Mouse (Mus musculus): ENCODE results near the gene Mypop.

Mypop gene

DNA sequence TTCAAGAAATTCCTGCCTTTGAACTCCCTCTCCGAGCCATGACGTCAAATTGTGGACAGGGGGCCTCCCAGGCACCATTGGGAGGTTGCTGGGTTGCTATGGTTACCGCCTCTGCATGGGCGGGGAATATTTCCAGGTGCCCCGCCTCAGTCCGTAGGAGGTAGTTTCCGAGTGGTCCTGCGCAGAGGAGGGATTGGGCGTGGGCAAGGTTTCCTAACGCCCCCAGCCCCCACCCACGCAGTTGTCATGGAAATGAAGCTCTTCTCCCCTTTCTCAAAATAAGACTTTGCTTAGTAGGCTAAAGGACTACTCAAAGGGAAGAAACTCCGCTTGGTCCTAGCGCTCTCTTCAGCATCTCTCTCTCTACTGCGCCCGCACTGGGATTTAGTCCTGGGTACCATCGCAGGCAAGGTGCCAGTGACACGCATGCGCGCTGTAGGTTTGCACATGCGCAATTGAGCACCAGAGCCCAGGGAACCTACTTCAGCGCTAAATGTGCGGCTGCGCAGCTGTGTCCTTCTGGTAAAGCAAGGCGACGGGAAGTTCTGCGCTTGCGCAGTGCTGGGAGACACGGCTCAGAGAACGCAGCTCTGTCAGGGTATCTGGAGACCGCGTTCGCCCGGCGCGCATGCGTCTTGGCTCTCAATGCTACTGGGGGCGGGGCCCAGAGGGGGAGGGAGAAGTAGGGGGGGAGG lies at the start of gene Mypop:
Mypop (plus strand) TSS at position 645 of the 695 bp plus-strand sequence.
- in situ Hi-C loops (cut with MseI, MboI) = no loop called here

- in situ Hi-C loops (cut with MseI, MboI) = no loop called here
These were observed 48.7 kb upstream of the Mypop start for GRCm38 (mm10) chr7:18942376-18942775.

GRCm38 (mm10) chr7:18942815-18943214 lies 48.2 kb upstream of the Mypop start:
- in situ Hi-C loops (cut with MseI, MboI) = no loop called here

DNA sequence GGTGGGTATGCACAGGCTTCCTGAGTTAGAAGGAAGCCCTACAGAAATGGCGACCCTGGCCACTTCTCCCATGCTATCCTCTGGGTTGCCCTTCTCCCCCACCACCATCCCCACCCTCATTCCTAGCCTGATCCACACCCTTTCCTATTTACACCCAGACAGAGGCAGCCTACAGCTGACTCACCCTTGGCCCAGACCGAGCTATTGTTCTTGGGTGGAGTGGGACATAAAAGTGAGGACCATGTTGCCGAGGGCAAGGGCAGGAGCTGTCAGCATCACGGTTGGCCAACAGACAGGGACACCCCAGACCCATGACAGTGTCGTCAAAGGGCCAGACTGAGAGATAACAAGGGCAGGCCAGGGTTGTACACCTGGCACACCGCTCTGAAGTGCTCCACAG lies 42.9 kb upstream of the Mypop start:
- in situ Hi-C loops (cut with MseI, MboI) = no loop called here

- in situ Hi-C loops (cut with MseI, MboI) = no loop called here
These were observed 41.1 kb upstream of the Mypop start for GRCm38 (mm10) chr7:18949781-18950522.

GRCm38 (mm10) chr7:18950523-18951315 lies 40.3 kb upstream of the Mypop start:
- in situ Hi-C loops (cut with MseI, MboI) = no loop called here

GRCm38 (mm10) chr7:18951397-18951796 lies 39.6 kb upstream of the Mypop start:
- in situ Hi-C loops (cut with MseI, MboI) = no loop called here

DNA sequence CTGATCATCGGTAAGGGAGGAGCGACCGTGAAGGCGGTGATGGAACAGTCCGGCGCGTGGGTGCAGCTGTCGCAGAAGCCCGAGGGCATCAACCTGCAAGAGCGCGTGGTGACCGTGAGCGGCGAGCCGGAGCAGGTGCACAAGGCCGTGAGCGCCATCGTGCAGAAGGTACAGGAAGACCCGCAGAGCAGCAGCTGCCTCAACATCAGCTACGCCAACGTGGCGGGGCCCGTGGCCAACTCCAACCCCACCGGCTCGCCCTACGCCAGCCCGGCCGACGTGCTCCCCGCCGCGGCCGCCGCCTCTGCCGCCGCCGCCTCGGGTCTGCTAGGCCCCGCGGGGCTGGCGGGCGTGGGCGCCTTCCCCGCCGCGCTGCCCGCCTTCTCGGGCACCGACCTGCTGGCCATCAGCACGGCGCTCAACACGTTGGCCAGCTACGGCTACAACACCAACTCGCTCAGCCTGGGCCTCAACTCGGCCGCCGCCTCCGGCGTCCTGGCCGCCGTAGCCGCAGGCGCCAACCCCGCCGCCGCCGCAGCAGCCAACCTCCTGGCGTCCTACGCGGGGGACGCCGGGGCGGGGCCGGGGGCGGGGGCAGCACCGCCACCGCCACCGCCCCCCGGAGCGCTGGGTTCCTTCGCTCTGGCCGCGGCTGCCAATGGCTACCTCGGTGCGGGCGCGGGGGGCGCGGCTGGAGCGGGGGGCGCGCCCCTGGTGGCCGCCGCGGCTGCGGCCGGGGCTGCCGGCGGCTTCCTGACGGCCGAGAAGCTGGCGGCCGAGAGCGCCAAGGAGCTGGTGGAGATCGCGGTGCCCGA lies 33.3 kb upstream of the Mypop start:
- in situ Hi-C loops (cut with MseI, MboI) = no loop called here

- in situ Hi-C loops (cut with MseI, MboI) = no loop called here
These were observed 32.7 kb upstream of the Mypop start for GRCm38 (mm10) chr7:18958384-18958766.

DNA sequence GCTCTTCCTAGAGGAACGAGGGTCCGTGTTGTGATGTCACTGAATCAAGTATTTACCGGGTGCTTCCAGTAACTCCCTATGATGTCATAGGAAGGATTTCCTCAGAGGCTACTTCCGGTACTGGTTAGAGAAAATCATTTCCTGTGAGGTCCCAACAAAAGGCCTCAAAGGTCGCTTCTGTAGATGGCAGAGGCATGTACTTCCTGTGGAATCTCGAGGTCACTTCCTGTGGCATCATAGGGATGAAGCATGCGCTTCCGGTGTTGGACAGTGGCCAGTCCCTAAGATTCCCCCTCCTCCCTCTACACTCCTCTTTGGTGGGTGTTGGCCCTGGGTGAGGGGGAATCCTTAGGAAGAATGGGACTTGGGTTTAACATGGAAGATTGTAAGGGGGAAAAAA lies 31.6 kb upstream of the Mypop start:
- in situ Hi-C loops (cut with MseI, MboI) = no loop called here

DNA sequence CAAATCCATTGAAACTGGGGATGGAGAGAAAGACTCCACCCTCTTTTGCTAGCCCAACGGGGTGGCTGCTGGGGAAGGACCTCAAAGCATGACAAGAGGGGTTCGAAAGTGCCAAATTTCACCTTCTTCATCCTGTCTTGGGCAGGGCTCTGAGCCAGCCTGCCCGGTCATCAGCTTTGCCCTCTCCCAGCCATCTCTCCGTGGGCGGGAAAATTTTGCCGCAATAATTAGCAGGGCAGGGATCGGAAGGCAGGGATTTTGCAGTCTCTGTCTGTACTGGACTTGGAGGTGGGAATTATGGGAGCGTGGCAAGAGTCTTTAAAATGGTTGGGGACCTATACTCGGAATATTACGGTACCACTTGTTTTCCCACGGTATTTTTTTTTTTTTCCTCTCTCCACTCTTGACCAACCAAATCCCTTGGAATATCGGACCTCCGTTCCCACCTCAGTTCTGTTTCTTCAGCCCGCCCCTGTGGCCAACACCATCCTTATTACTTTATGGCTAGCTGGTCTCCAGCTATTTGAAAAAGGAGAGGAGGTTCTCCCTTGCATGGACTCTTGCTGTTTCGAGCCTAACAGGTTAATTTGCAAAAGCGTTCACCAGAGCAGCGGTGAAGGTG lies 28.8 kb upstream of the Mypop start:
- in situ Hi-C loops (cut with MseI, MboI) = no loop called here

DNA sequence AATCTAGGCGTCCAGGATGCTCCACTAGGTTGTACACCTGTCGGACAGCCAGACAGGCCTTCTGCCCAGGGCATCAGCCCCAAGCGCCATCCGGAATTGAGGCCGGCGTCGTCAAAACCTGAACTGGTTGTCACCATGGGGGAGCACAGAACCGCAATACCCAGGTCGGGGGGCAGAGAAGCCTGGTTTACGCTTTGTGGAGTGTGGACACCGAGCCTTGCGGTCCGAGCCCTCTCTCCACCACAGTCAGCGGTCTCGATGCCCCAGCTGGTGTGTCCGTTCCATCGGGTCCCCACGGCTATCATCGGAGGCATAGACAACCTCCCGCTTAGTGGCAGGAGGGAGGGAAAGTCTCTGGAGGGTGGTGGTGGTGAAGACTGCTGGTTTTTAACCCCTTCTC lies 28.2 kb upstream of the Mypop start:
- in situ Hi-C loops (cut with MseI, MboI) = no loop called here

DNA sequence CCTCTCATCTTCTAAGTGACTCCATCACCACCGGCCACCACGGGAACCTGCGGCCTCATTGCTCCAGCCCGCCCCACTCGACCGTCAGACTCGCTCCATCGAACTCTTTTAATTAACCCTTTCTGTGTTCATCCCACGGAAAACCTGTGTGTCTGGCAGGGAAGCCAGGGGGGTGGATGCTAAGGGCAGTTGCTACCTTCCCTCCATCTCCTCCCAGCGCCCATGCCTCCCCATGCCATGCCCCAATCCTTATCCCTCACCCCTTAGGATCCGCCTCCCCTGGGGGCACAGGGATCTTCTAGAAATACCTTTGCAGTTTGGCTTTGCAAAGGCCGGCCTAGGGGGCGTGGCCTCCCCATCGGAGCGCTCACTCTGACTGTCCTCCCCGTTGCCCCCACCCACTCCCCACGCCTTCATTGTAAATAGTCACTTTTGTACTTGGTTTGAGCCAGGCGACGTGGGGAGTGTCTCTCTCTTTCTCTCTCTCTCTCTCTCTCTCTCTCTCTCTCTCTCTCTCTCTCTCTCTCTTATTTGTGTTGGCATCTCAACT lies 27.7 kb upstream of the Mypop start:
- in situ Hi-C loops (cut with MseI, MboI) = no loop called here

- in situ Hi-C loops (cut with MseI, MboI) = no loop called here
These were observed 25.7 kb upstream of the Mypop start for GRCm38 (mm10) chr7:18965312-18965711.

- in situ Hi-C loops (cut with MseI, MboI) = no loop called here
These were observed 23.4 kb upstream of the Mypop start for GRCm38 (mm10) chr7:18967603-18968002.

DNA sequence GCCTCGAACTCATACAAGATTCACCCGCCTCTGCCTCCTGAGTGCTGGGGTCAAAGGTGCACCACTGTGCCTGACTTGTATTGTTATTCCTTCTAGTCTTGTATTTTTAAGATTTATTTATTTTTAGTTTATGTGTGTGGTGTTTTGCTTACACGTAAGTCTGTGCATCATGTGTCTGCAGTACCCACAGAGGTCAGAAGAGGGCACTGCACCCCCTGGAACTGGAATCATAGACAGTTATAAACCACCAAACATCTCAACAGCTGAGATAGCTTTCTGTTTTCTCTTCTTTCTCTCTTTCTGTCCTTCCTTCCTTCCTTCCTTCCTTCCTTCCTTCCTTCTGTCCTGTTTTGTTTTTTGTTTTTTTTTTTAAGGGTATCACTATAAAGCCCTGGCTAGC lies 20.1 kb upstream of the Mypop start:
- in situ Hi-C loops (cut with MseI, MboI) = no loop called here

GRCm38 (mm10) chr7:18978381-18978780 lies 12.7 kb upstream of the Mypop start:
- in situ Hi-C loops (cut with MseI, MboI) = no loop called here

GRCm38 (mm10) chr7:18986503-18986902 lies 4.5 kb upstream of the Mypop start:
- in situ Hi-C loops (cut with MseI, MboI) = no loop called here

DNA sequence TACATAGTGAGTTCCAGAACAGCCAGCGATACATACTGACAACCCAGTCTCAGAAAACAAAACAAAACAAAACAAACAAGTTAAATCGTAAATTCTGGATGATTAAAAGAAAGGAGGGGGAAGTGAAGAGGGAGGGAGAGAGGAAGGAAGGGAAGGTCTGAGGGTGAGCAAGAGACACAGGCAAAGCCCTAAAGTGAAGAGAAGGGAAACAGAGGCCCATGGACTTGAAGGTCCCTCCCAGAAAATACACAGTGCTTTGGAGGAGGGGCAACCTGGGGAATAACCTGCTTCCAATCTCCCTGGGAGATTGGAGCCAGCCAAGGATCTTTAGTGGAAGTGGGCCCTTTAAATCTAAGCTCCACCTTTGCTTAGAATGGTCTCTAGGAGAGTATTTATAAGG lies 3.9 kb upstream of the Mypop start, which contains the start of gene Nanos2:
Nanos2 (plus strand) TSS at position 301 of the 400 bp plus-strand sequence.
- in situ Hi-C loops (cut with MseI, MboI) = no loop called here

DNA sequence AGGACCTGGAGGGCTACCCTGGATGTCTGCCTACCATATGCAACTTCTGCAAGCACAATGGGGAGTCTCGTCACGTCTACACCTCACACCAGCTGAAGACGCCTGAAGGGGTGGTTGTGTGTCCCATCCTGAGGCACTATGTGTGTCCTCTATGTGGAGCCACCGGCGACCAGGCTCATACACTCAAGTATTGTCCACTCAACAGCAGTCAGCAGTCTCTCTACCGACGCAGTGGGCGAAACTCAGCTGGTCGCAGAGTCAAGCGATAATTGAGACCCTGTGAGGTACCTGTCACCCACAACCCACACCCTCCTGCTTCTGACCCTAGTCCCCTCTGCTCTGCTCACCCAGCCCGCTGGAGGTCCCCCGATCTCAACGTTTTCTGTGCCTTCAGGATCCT lies 3.3 kb upstream of the Mypop start:
- in situ Hi-C loops (cut with MseI, MboI) = no loop called here

GRCm38 (mm10) chr7:18988780-18989179 lies 2.3 kb upstream of the Mypop start:
- in situ Hi-C loops (cut with MseI, MboI) = no loop called here
